Mouse (Mus musculus) olfactory bulb, adult 2 months (tissue): ENCODE data around the gene Agmo.

Experiments used
- CTCF ChIP-seq: fragments of 200-500 bp; IDR thresholded peaks from 2 replicates; pipeline ENCODE4 v1.5.1; 2012; ENCODE audit warnings: low read depth, mild to moderate bottlenecking, low read length, moderate library complexity; ENCODE audit not compliant: insufficient read depth
- POLR2A ChIP-seq: fragments of 200-500 bp; IDR thresholded peaks from 2 replicates; pipeline ENCODE4 v1.6.1; 2012; ENCODE audit warnings: mild to moderate bottlenecking, low read depth, low read length, moderate library complexity; ENCODE audit not compliant: insufficient read depth

DNA sequence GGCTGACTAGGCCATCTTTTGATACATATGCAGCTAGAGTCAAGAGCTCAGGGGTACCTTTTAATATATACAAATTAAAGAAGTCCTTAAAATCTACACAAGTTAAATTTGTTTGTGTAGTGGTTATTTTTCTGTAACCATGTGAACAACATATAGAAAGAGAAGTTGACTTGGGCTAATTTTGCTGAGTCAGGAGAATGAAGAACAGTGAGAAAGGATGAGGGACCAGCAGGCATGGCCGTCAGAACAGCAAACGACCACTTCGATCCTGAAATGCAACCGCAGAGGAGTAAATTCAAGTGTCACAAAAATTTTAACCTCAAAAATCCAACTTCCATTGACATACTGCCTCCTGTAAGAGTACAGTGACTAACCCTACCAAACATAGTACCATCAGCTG lies 371.4 kb downstream of the Agmo start:
- TF ChIP-seq POLR2A, result no peak
- no peak for TF ChIP-seq CTCF
